Mouse (Mus musculus) neural tube, embryonic 15.5 days (tissue): ENCODE measurements around the gene Rnf207. TPM values are rescaled to one million over a fixed set of nuclear protein-coding genes. Genes with fewer than 3 reads are reported as not detected.
A peak's percentile ranks its signal among the peaks of the same experiment; 100 is the strongest.

ENCODE experiments used
- ATAC-seq: fragments of 200-750 bp; cut with Nextera tagmentation; 2 replicates; pipeline ENCODE4 v1.8.0; 2017; ENCODE audit warnings: mild to moderate bottlenecking, moderate TSS enrichment, moderate library complexity; ENCODE audit not compliant: low FRiP score
- H3K27ac ChIP-seq: fragments of 300-500 bp; sonication (generic); replicated peaks from 2 replicates; pipeline ENCODE4 v1.5.1; 2015; ENCODE audit warnings: mild to moderate bottlenecking, inconsistent platforms
- H3K27me3 ChIP-seq: fragments of 300-500 bp; sonication (generic); replicated peaks from 2 replicates; pipeline ENCODE4 v1.6.1; 2015; ENCODE audit warnings: inconsistent platforms
- H3K36me3 ChIP-seq: fragments of 300-500 bp; sonication (generic); 2 replicates; pipeline ENCODE4 v1.6.1; 2015; ENCODE audit warnings: inconsistent platforms
- H3K4me1 ChIP-seq: fragments of 300-500 bp; sonication (generic); 2 replicates; pipeline ENCODE4 v1.6.1; 2015; ENCODE audit warnings: inconsistent platforms
- H3K4me2 ChIP-seq: fragments of 300-500 bp; sonication (generic); 2 replicates; pipeline ENCODE4 v1.6.1; 2015; ENCODE audit warnings: inconsistent platforms, mild to moderate bottlenecking, moderate library complexity
- H3K4me3 ChIP-seq: fragments of 300-500 bp; sonication (generic); replicated peaks from 2 replicates; pipeline ENCODE4 v1.5.1; 2015; ENCODE audit warnings: mild to moderate bottlenecking, inconsistent platforms
- H3K9ac ChIP-seq: fragments of 300-500 bp; sonication (generic); replicated peaks from 2 replicates; pipeline ENCODE4 v1.6.1; 2015; ENCODE audit warnings: mild to moderate bottlenecking, inconsistent platforms
- H3K9me3 ChIP-seq: fragments of 300-500 bp; sonication (generic); replicated peaks from 2 replicates; pipeline ENCODE4 v1.6.1; 2016; ENCODE audit warnings: inconsistent platforms
- WGBS: fragments of 180-500 bp; shearing (Covaris S2); methylation state at CpG from one replicate; pipeline ENCODE4 v1.1.7; 2015; ENCODE audit warnings: mixed read lengths; 5-methylcytosine and 5-hydroxymethylcytosine counted together
- polyA plus RNA-seq: library from polyadenylated mRNA; unstranded; fragments of >200 nt; fragmentation: Nextera tagmentation; extraction: Ambion mirVana; gene quantifications from 2 replicates; pipeline ENCODE4 v1.2.1, GENCODE M21; 2015

Rnf207 gene
- polyA plus RNA-seq, 1 experiment from 2014 or later: 12.4 TPM

DNA sequence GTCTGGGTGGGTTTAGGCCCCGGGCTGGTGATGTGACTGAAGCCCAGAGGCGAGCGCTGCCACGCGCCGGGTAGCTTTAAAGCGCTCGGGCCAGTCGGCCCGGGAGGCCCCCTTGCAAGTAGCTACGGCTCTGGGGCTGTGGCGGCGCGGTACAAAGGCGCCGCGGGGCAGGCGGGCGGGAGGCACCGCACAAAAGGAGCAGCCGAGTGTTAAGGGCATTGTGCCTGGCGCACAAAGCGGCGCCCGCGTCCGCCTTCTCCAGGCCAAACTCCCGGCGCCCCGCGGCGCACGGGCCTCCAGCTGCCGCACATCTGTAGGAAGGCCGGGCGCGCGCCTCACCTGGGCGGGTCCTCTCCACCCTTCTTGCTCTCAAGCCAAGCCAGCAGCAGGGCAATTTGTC lies 28.4 kb downstream of the Rnf207 start:
- WGBS: under 1% methylated on average over 36 of the region's 39 CpGs
- Histone ChIP-seq H3K4me2 (peak overlapping the region; percentile 60), H3K27ac (no peak overlapping the region), H3K27me3 (peaks cover 85% of the 10 kb centered on the region), H3K36me3 (no peaks in the 10 kb centered on the region), H3K4me1 (peaks cover 67% of the 10 kb centered on the region), H3K9ac (no peak overlapping the region), H3K4me3 (peak overlapping the region; percentile 22), H3K9me3 (no peaks in the 10 kb centered on the region)
- ATAC-seq: no peak

DNA sequence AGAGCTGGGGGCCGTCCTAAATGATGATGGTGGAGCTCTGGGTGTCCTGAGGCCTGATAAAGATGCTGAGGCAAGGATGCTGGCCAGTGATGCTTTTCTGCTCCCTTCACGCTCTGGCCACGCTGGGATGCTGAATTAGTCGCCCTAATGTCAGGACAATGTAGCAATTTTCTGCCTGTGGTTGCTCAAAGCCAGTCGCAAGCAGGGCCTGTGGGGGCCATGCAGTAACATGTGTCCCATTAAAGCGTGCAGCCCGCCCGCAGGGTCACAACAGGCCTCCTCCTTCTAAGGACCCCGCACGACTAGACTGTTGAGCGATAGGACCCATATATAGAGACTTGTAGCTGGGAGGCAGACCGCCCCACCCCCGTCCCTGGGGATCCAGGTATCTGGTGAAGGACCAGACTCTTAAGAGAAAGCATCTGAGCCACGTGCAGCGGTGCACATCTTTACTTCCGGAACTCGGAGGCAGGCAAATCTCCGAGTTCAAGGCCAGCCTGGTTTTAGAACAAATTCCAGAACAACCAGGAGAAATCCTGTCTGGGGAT lies 30.3 kb downstream of the Rnf207 start:
- Histone ChIP-seq H3K4me2 (no peak overlapping the region), H3K27me3 (peaks cover 87% of the 10 kb centered on the region), H3K4me1 (peaks cover 68% of the 10 kb centered on the region), H3K9me3 (no peaks in the 10 kb centered on the region), H3K27ac (no peak overlapping the region), H3K9ac (no peak overlapping the region), H3K4me3 (no peak overlapping the region), H3K36me3 (no peaks in the 10 kb centered on the region)
- ATAC-seq: no peak
- 21% methylated on average over 18 of the region's 18 CpGs for whole genome bisulfite sequencing

DNA sequence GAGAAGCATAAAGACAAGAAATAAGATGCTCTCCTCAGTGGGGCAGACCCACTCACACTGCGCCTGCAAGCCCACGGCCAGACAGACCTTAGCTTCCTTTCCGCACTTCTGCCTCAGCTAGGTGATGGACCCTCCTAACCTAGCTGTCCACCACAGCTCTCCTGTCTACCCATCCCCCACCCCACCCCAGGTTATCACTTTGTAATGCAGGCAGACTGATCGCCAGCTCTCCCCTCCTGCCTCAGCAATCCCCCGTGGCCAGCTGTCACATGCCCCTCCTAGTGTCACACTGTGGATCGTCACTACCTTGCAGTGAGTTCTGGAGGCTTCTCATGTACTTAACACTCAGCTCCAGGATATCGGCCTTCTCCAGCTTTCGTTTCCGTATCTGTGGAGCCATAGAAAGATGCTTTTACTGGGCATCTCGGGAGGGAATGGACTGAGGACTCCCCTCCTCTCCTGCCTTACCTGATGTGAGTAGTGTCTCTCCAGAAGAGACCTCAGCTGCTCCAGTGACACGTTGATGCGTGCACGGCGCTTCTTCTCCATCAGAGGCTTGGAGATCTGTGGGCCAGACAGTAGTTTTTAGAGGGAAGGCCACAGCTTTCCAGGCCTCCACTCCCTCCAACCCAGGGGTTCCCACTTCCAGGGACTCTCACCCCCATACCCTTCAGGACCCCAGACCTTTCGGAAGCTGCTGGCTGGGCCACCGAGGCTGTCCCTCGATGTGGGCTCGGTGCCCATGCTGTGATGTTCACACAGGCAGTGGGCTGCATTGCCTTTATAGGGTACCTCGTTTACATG lies 31.3 kb downstream of the Rnf207 start:
- H3K9me3 ChIP-seq: no peaks in the 10 kb centered on the region
- ATAC-seq: no peak

GRCm38 (mm10) chr4:152286887-152287286 lies 31.9 kb downstream of the Rnf207 start:
- peaks cover 88% of the 10 kb centered on the region for H3K27me3 ChIP-seq
- no peak for ATAC-seq
- no peaks in the 10 kb centered on the region for H3K9me3 ChIP-seq
- peak overlapping the region; percentile 40 for H3K4me3 ChIP-seq
- peak overlapping the region; percentile 50 for H3K9ac ChIP-seq
- peak overlapping the region; percentile 79 for H3K4me2 ChIP-seq
- H3K36me3 ChIP-seq: no peaks in the 10 kb centered on the region
- no peak overlapping the region for H3K27ac ChIP-seq
- peaks cover 63% of the 10 kb centered on the region for H3K4me1 ChIP-seq
- 1% methylated on average over 26 of the region's 26 CpGs for WGBS

More for the DNA sequence above, 31.3 kb downstream of the Rnf207 start:
- no peak overlapping the region for H3K9ac ChIP-seq
- peaks cover 68% of the 10 kb centered on the region for H3K4me1 ChIP-seq
- H3K4me2 ChIP-seq: 0 out of 2 replicates have a peak overlapping the region, but pooled peaks have one; percentile 79
- H3K27ac ChIP-seq: no peak overlapping the region
- no peaks in the 10 kb centered on the region for H3K36me3 ChIP-seq
- H3K27me3 ChIP-seq: peaks cover 88% of the 10 kb centered on the region
- WGBS: 11% methylated on average over 19 of the region's 19 CpGs
- no peak overlapping the region for H3K4me3 ChIP-seq

GRCm38 (mm10) chr4:152286183-152286582 lies 32.6 kb downstream of the Rnf207 start:
- Histone ChIP-seq H3K9me3 (no peaks in the 10 kb centered on the region), H3K27ac (peak overlapping the region; percentile 41; the same call in 1 of the 2 replicates), H3K27me3 (peaks cover 88% of the 10 kb centered on the region), H3K36me3 (no peaks in the 10 kb centered on the region; the same call in 1 of the 2 replicates), H3K4me3 (peak overlapping the region; percentile 40), H3K9ac (peak overlapping the region; percentile 50), H3K4me2 (peak overlapping the region; percentile 79), H3K4me1 (peaks cover 57% of the 10 kb centered on the region)
- ATAC-seq: peak; percentile 51; the same call in 1 of the 2 replicates
- 1% methylated on average over 31 of the region's 32 CpGs for WGBS

- H3K4me1 ChIP-seq: peaks cover 50% of the 10 kb centered on the region
- H3K36me3 ChIP-seq: peaks cover 3% of the 10 kb centered on the region; the same call in 1 of the 2 replicates
- H3K27me3 ChIP-seq: peaks cover 89% of the 10 kb centered on the region
- peak overlapping the region; percentile 79; the same call in 1 of the 2 replicates for H3K4me2 ChIP-seq
- H3K9me3 ChIP-seq: no peaks in the 10 kb centered on the region
- WGBS: 8% methylated on average over 10 of the region's 10 CpGs
- ATAC-seq: no peak
- H3K27ac ChIP-seq: no peak overlapping the region
- no peak overlapping the region for H3K4me3 ChIP-seq
- H3K9ac ChIP-seq: no peak overlapping the region
These were observed 33.3 kb downstream of the Rnf207 start for GRCm38 (mm10) chr4:152285505-152285904.

GRCm38 (mm10) chr4:152283186-152283950 lies 35.4 kb downstream of the Rnf207 start:
- H3K9ac ChIP-seq: peak overlapping the region; percentile 41
- peak; percentile 71 for ATAC-seq
- no peaks in the 10 kb centered on the region for H3K9me3 ChIP-seq

DNA sequence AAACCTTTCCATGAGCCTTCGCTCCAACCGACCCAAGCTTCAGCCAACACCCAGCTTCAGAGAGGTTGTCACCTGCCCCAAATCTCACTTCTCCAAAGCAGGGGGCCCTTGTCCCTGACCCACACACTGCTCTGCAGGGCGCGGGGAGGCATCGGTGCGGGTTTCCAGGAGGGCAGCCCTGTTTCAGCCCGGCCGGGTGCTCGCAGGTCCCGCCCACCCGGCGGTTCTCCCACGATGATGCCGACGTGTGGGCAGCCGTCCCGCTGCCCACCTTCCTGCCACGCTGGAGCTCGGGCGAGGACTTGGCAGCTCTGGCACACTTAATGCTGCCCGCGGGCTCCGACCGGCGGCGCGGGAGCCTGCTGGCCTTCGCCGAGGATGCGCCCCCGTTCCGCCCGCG lies 36.1 kb downstream of the Rnf207 start:
- Histone ChIP-seq H3K27ac (no peak overlapping the region), H3K9me3 (no peaks in the 10 kb centered on the region), H3K36me3 (peaks cover 9% of the 10 kb centered on the region), H3K4me2 (peak overlapping the region; percentile 72), H3K4me3 (peak overlapping the region; percentile 40), H3K9ac (peak overlapping the region; percentile 41), H3K27me3 (peaks cover 87% of the 10 kb centered on the region), H3K4me1 (peaks cover 32% of the 10 kb centered on the region)
- WGBS: 15% methylated on average over 34 of the region's 34 CpGs
- ATAC-seq: 0 out of 2 replicates have a peak, but pooled peaks have one; percentile 1

More at GRCm38 (mm10) chr4:152283186-152283950, 35.4 kb downstream of the Rnf207 start:
- H3K4me1 ChIP-seq: peaks cover 39% of the 10 kb centered on the region
- peak overlapping the region; percentile 40 for H3K4me3 ChIP-seq
- 7% methylated on average over 61 of the region's 70 CpGs for WGBS
- H3K36me3 ChIP-seq: peaks cover 9% of the 10 kb centered on the region
- H3K27ac ChIP-seq: no peak overlapping the region
- peak overlapping the region; percentile 72 for H3K4me2 ChIP-seq
- peaks cover 93% of the 10 kb centered on the region for H3K27me3 ChIP-seq

GRCm38 (mm10) chr4:152281601-152282000 lies 37.2 kb downstream of the Rnf207 start:
- H3K27me3 ChIP-seq: peaks cover 82% of the 10 kb centered on the region
- 57% methylated on average over 15 of the region's 15 CpGs for WGBS
- H3K9me3 ChIP-seq: no peaks in the 10 kb centered on the region
- H3K36me3 ChIP-seq: peaks cover 9% of the 10 kb centered on the region
- H3K4me3 ChIP-seq: no peak overlapping the region
- H3K4me2 ChIP-seq: no peak overlapping the region
- H3K27ac ChIP-seq: no peak overlapping the region
- no peak for ATAC-seq
- H3K9ac ChIP-seq: no peak overlapping the region
- H3K4me1 ChIP-seq: peaks cover 24% of the 10 kb centered on the region

- ATAC-seq: no peak
- no peak overlapping the region for H3K4me2 ChIP-seq
- H3K9ac ChIP-seq: no peak overlapping the region
- 75% methylated on average over 23 of the region's 23 CpGs for WGBS
- H3K36me3 ChIP-seq: peaks cover 9% of the 10 kb centered on the region
- no peaks in the 10 kb centered on the region for H3K9me3 ChIP-seq
- H3K4me1 ChIP-seq: peaks cover 41% of the 10 kb centered on the region
- H3K27ac ChIP-seq: no peak overlapping the region
- H3K4me3 ChIP-seq: no peak overlapping the region
- peaks cover 73% of the 10 kb centered on the region for H3K27me3 ChIP-seq
These were observed 39.8 kb downstream of the Rnf207 start for GRCm38 (mm10) chr4:152278986-152279385.

DNA sequence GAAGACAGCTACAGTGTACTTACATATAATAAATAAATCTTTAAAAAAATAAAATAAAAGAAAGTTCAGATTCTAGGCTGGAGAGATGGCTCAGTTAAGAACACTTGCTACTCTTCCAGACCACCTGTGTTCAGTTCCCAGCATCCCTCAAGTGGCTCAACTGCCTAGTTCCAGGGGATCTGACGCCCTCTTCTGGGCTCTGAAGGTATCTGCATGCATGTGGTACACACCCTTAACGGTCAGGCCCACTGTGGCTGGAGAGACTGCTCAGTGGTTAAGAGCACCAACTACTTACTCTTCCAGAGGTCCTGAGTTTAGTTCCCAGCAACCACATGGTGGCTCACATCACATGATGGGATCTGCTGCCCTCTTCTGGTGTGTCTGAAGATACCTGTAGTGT lies 40.9 kb downstream of the Rnf207 start:
- peaks cover 9% of the 10 kb centered on the region for H3K36me3 ChIP-seq
- H3K4me3 ChIP-seq: no peak overlapping the region
- H3K27ac ChIP-seq: no peak overlapping the region
- no peak for ATAC-seq
- peaks cover 63% of the 10 kb centered on the region for H3K27me3 ChIP-seq
- no peaks in the 10 kb centered on the region for H3K9me3 ChIP-seq
- H3K4me2 ChIP-seq: no peak overlapping the region
- 74% methylated on average over 2 of the region's 2 CpGs for WGBS
- no peak overlapping the region for H3K9ac ChIP-seq
- peaks cover 42% of the 10 kb centered on the region for H3K4me1 ChIP-seq
